Mouse (Mus musculus) embryonic facial prominence, embryonic 11.5 days (tissue): ENCODE data around the gene Dnajb13. TPM values are rescaled to one million over a fixed set of nuclear protein-coding genes. Genes with fewer than 3 reads are reported as not detected.

Experiments used
- ATAC-seq: fragments of 200-750 bp; cut with Nextera tagmentation; replicated peaks from 2 replicates; pipeline ENCODE4 v1.8.0; 2017; ENCODE audit warnings: low read depth; ENCODE audit not compliant: insufficient number of reproducible peaks, low FRiP score, low TSS enrichment
- DNase-seq: peaks from one replicate; pipeline ENCODE4 v3.0.0-alpha.2; 2015; ENCODE audit warnings: low spot score
- H3K27ac ChIP-seq: fragments of 300-500 bp; sonication (generic); replicated peaks from 2 replicates; pipeline ENCODE4 v1.5.1; 2014; ENCODE audit warnings: mild to moderate bottlenecking, low read depth, low read length, control low read depth
- H3K27me3 ChIP-seq: fragments of 300-500 bp; sonication (generic); 2 replicates; pipeline ENCODE4 v1.6.1; 2014; ENCODE audit warnings: mild to moderate bottlenecking, low read length, moderate library complexity, mixed read lengths; ENCODE audit not compliant: control insufficient read depth, insufficient read depth
- H3K36me3 ChIP-seq: fragments of 300-500 bp; sonication (generic); replicated peaks from 2 replicates; pipeline ENCODE4 v1.6.1; 2014; ENCODE audit warnings: low read depth, mild to moderate bottlenecking, low read length, moderate library complexity, mixed read lengths; ENCODE audit not compliant: control insufficient read depth, insufficient read depth
- H3K4me1 ChIP-seq: fragments of 300-500 bp; sonication (generic); 2 replicates; pipeline ENCODE4 v1.6.1; 2014; ENCODE audit warnings: low read length, mixed read lengths; ENCODE audit not compliant: control insufficient read depth, insufficient read depth
- H3K4me2 ChIP-seq: fragments of 300-500 bp; sonication (generic); 2 replicates; pipeline ENCODE4 v1.6.1; 2014; ENCODE audit warnings: low read depth, mild to moderate bottlenecking, control low read depth, low read length, moderate library complexity
- H3K4me3 ChIP-seq: fragments of 300-500 bp; sonication (generic); 2 replicates; pipeline ENCODE4 v1.5.1; 2014; ENCODE audit warnings: low read depth, low read length, control low read depth
- H3K9ac ChIP-seq: fragments of 300-500 bp; sonication (generic); replicated peaks from 2 replicates; pipeline ENCODE4 v1.6.1; 2014; ENCODE audit warnings: mild to moderate bottlenecking, control low read depth, low read length
- H3K9me3 ChIP-seq: fragments of 300-500 bp; sonication (generic); replicated peaks from 2 replicates; pipeline ENCODE4 v1.6.1; 2016; ENCODE audit warnings: mild to moderate bottlenecking, low read length, inconsistent platforms, mixed read lengths; ENCODE audit not compliant: control insufficient read depth
- WGBS: fragments of 180-500 bp; shearing (Covaris S2); extraction: QIAGEN DNeasy Blood & Tissue Kit; methylation state at CpG from one replicate; pipeline ENCODE4 v1.1.7; 2014; 5-methylcytosine and 5-hydroxymethylcytosine counted together
- polyA plus RNA-seq: library from polyadenylated mRNA; unstranded; fragments of >200 nt; fragmentation: Nextera tagmentation; extraction: Ambion mirVana; gene quantifications from 2 replicates; pipeline ENCODE4 v1.2.1, GENCODE M21; 2014

Dnajb13 gene
- polyA plus RNA-seq, 1 experiment from 2014 or later, result 0.07 TPM

DNA sequence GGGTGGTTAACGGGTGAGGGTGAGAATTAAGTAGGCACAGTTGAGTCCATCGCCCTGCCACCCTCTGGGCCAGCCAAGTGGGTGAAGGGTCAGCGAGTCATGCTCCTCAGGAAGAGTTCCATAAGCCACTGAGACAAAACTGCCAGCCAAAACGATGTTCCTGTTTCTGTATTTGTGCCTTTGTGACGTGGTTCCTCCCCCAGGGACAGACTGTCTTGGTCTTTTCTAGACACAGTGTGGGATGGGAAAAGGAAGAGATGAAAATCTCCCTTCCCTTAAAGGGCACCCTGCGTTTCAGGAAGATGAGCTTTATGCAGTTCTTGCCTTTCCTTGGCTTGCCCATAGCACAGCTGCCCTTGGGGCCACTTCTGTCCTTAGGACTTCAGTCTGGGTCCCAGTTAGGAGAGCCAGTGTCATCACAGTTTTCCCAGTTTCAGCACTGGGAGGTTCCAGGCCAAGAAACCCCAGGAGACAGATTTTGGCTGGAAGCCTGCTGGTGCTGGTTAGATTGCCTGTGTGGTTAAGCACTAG lies 53.1 kb downstream of the Dnajb13 start:
- no peaks in the 10 kb centered on the region; the same call in 1 of the 2 replicates for H3K36me3 ChIP-seq
- no peak overlapping the region for H3K4me2 ChIP-seq
- ATAC-seq (no peak), DNase-seq (no peak)
- no peaks in the 10 kb centered on the region for H3K9me3 ChIP-seq
- 88% methylated on average over 6 of the region's 6 CpGs for WGBS
- no peak overlapping the region for H3K9ac ChIP-seq
- H3K4me3 ChIP-seq, result no peak overlapping the region
- H3K27ac ChIP-seq, result no peak overlapping the region
- no peaks in the 10 kb centered on the region for H3K4me1 ChIP-seq
- H3K27me3 ChIP-seq, result no peaks in the 10 kb centered on the region

DNA sequence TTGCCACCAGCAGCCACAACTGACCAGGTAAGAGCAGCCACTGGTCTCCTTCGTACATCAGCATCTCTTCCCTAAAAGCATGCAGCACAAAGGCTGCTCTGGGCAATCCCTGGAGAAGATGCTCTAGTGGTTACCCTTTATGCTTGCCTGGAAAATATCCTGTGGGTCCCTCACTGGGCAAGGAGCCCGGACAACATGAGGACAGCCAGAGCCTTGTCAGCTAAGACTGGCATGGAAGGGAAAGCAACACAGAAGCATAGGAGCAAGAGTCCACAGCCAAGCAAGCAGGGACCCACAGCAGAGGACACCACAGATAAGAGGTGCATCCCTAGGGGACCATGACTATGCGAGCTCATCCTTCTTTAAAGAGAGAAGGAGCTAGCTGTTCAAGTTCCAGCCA lies 54.9 kb downstream of the Dnajb13 start:
- DNase-seq (no peak), ATAC-seq (no peak)
- peaks cover 3% of the 10 kb centered on the region for H3K36me3 ChIP-seq
- no peak overlapping the region for H3K4me3 ChIP-seq
- 92% methylated on average over 3 of the region's 3 CpGs for WGBS
- H3K27me3 ChIP-seq, result no peaks in the 10 kb centered on the region
- H3K4me2 ChIP-seq, result no peak overlapping the region
- H3K9me3 ChIP-seq, result no peaks in the 10 kb centered on the region
- H3K4me1 ChIP-seq, result no peaks in the 10 kb centered on the region
- no peak overlapping the region for H3K27ac ChIP-seq
- no peak overlapping the region for H3K9ac ChIP-seq

DNA sequence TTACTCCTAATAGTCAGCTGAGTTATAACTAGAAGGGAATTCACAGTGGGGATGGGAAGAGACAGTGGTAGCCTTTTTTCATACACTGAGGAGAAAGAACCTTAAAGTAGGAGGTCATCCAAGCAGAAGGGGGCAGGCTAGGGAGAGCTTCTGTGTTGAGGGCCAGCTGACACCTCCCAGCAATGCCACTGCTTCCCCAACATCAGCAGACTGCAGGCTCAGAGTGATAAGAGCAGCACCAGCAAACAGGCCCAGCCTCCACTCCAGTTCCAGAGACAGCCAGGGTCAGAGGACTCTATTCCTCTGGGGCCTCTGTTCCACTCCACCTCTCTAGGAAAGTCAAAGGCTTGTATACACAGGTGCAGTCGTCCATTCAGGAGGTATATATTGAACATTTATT lies 56.6 kb downstream of the Dnajb13 start:
- DNase-seq (no peak), ATAC-seq (no peak)
- H3K9ac ChIP-seq, result no peak overlapping the region
- no peak overlapping the region for H3K4me2 ChIP-seq
- WGBS, result 65% methylated on average over 1 of the region's 1 CpGs
- H3K9me3 ChIP-seq, result no peaks in the 10 kb centered on the region
- peaks cover 6% of the 10 kb centered on the region for H3K36me3 ChIP-seq
- H3K27ac ChIP-seq, result no peak overlapping the region
- H3K27me3 ChIP-seq, result no peaks in the 10 kb centered on the region
- H3K4me1 ChIP-seq, result no peaks in the 10 kb centered on the region
- H3K4me3 ChIP-seq, result no peak overlapping the region

Other genes with a start within 250 kb of the Dnajb13 start
- gene P4ha3, start 229.4 kb downstream of the Dnajb13 start, polyA plus RNA-seq, result 10.2 and 11.4 TPM in 2 replicates
- 32.4 and 32.8 TPM in 2 replicates for gene C2cd3, start 142.7 kb downstream of the Dnajb13 start, polyA plus RNA-seq
- 68.9 and 69.9 TPM in 2 replicates for gene Ppme1, start 142.7 kb downstream of the Dnajb13 start, polyA plus RNA-seq
- not detected in 2 replicates for gene Ucp3, start 42.0 kb downstream of the Dnajb13 start, polyA plus RNA-seq
- 98.4 and 108 TPM in 2 replicates for gene Ucp2, start 21.6 kb downstream of the Dnajb13 start, polyA plus RNA-seq
- gene Coa4, start 22.1 kb upstream of the Dnajb13 start, polyA plus RNA-seq, result 15.5 and 19.5 TPM in 2 replicates
- 156 and 171 TPM in 2 replicates for gene Rab6a, start 92.5 kb upstream of the Dnajb13 start, polyA plus RNA-seq
- gene Mrpl48, start 93.3 kb upstream of the Dnajb13 start, polyA plus RNA-seq, result 66.7 and 67.1 TPM in 2 replicates
- gene Plekhb1, start 147.5 kb upstream of the Dnajb13 start, polyA plus RNA-seq, result 4.1 and 5.5 TPM in 2 replicates
- 30.7 and 32.6 TPM in 2 replicates for gene Fam168a, start 191.7 kb upstream of the Dnajb13 start, polyA plus RNA-seq